Mouse (Mus musculus) forebrain, embryonic 11.5 days (tissue): Measurements from ENCODE around the gene Prrt1. TPM values are rescaled to one million over a fixed set of nuclear protein-coding genes. Genes with fewer than 3 reads are reported as not detected.
A peak's percentile ranks its signal among the peaks of the same experiment; 100 is the strongest.

Experiments
- ATAC-seq: fragments of 200-750 bp; cut with Nextera tagmentation; replicated peaks from 2 replicates; pipeline ENCODE4 v1.8.0; 2017; ENCODE audit warnings: moderate TSS enrichment; ENCODE audit not compliant: low FRiP score
- DNase-seq: peaks from one replicate; pipeline ENCODE4 v3.0.0-alpha.2; 2017; ENCODE audit warnings: low spot score
- H3K27ac ChIP-seq: fragments of 300-500 bp; sonication (generic); 2 replicates; pipeline ENCODE4 v1.5.1; 2014; ENCODE audit warnings: low read depth, low read length
- H3K27me3 ChIP-seq: fragments of 300-500 bp; sonication (generic); 2 replicates; pipeline ENCODE4 v1.6.1; 2014; ENCODE audit warnings: mild to moderate bottlenecking, low read length, mixed read lengths; ENCODE audit not compliant: control insufficient read depth, insufficient read depth
- H3K36me3 ChIP-seq: fragments of 300-500 bp; sonication (generic); 2 replicates; pipeline ENCODE4 v1.6.1; 2014; ENCODE audit warnings: mild to moderate bottlenecking, low read length, moderate library complexity, mixed read lengths; ENCODE audit not compliant: control insufficient read depth, insufficient read depth
- H3K4me1 ChIP-seq: fragments of 300-500 bp; sonication (generic); replicated peaks from 2 replicates; pipeline ENCODE4 v1.6.1; 2014; ENCODE audit warnings: low read length, mixed read lengths; ENCODE audit not compliant: control insufficient read depth, insufficient read depth
- H3K4me2 ChIP-seq: fragments of 300-500 bp; sonication (generic); 2 replicates; pipeline ENCODE4 v1.6.1; 2014; ENCODE audit warnings: low read depth, mild to moderate bottlenecking, low read length, moderate library complexity, mixed read lengths; ENCODE audit not compliant: severe bottlenecking
- H3K4me3 ChIP-seq: fragments of 300-500 bp; sonication (generic); 2 replicates; pipeline ENCODE4 v1.5.1; 2014; ENCODE audit warnings: low read depth, low read length
- H3K9ac ChIP-seq: fragments of 300-500 bp; sonication (generic); 2 replicates; pipeline ENCODE4 v1.6.1; 2014; ENCODE audit warnings: low read length
- H3K9me3 ChIP-seq: fragments of 300-500 bp; sonication (generic); 2 replicates; pipeline ENCODE4 v1.6.1; 2016; ENCODE audit warnings: low read length, mixed read lengths; ENCODE audit not compliant: control insufficient read depth
- WGBS: fragments of 180-500 bp; shearing (Covaris S2); extraction: QIAGEN DNeasy Blood & Tissue Kit; methylation state at CpG from one replicate; pipeline ENCODE4 v1.1.7; 2014; 5-methylcytosine and 5-hydroxymethylcytosine counted together
- polyA plus RNA-seq: library from polyadenylated mRNA; unstranded; fragments of >200 nt; fragmentation: Nextera tagmentation; extraction: Ambion mirVana; gene quantifications from 2 replicates; pipeline ENCODE4 v1.2.1, GENCODE M21; 2014

The Prrt1 gene
- polyA plus RNA-seq, 1 experiment from 2014 or later: 2.4 TPM

- WGBS: 64% methylated on average over 6 of the region's 6 CpGs
- Histone ChIP-seq H3K36me3 (peaks cover 12% of the 10 kb centered on the region; the same call in 1 of the 2 replicates), H3K27ac (no peak within 1 kb of the TSS), H3K9me3 (no peaks in the 10 kb centered on the region), H3K9ac (no peak within 1 kb of the TSS), H3K4me3 (no peak within 1 kb of the TSS), H3K27me3 (no peaks in the 10 kb centered on the region), H3K4me2 (no peak within 1 kb of the TSS), H3K4me1 (no peaks in the 10 kb centered on the region)
- ATAC-seq (no peak), DNase-seq (no peak)
Measured at GRCm38 (mm10) chr17:34615871-34616270, 13.5 kb upstream of the Prrt1 start, which contains the start of gene Egfl8. TSS of gene Egfl8 (minus strand) at chr17:34615971.

GRCm38 (mm10) chr17:34618999-34619398, 10.3 kb upstream of the Prrt1 start:
- ATAC-seq: 0 out of 2 replicates have a peak, but pooled peaks have one; percentile 7
- H3K9me3 ChIP-seq: no peaks in the 10 kb centered on the region
- H3K36me3 ChIP-seq: no peaks in the 10 kb centered on the region; the same call in 1 of the 2 replicates
- no peaks in the 10 kb centered on the region for H3K27me3 ChIP-seq
- H3K9ac ChIP-seq: no peak overlapping the region
- no peak overlapping the region for H3K4me3 ChIP-seq
- H3K4me2 ChIP-seq: no peak overlapping the region
- no peak overlapping the region for H3K27ac ChIP-seq
- H3K4me1 ChIP-seq: no peaks in the 10 kb centered on the region
- WGBS: 17% methylated on average over 6 of the region's 6 CpGs
- DNase-seq: peak; percentile 82

- ATAC-seq (no peak), DNase-seq (peak; percentile 36)
- Histone ChIP-seq H3K4me1 (no peaks in the 10 kb centered on the region), H3K9me3 (no peaks in the 10 kb centered on the region), H3K4me3 (no peak overlapping the region), H3K9ac (no peak overlapping the region), H3K4me2 (no peak overlapping the region), H3K36me3 (no peaks in the 10 kb centered on the region; the same call in 1 of the 2 replicates), H3K27ac (no peak overlapping the region), H3K27me3 (no peaks in the 10 kb centered on the region)
- 94% methylated on average over 8 of the region's 8 CpGs for whole genome bisulfite sequencing
Measured at GRCm38 (mm10) chr17:34621006-34621405, 8.3 kb upstream of the Prrt1 start.

- Histone ChIP-seq H3K36me3 (no peaks in the 10 kb centered on the region; the same call in 1 of the 2 replicates), H3K27me3 (no peaks in the 10 kb centered on the region), H3K4me3 (no peak overlapping the region), H3K4me1 (peaks cover 4% of the 10 kb centered on the region; the same call in 1 of the 2 replicates), H3K4me2 (no peak overlapping the region), H3K27ac (no peak overlapping the region), H3K9ac (no peak overlapping the region), H3K9me3 (no peaks in the 10 kb centered on the region)
- DNase-seq (peak; percentile 18), ATAC-seq (no peak)
- 88% methylated on average over 9 of the region's 9 CpGs for WGBS
Measured at GRCm38 (mm10) chr17:34623161-34623560, 6.2 kb upstream of the Prrt1 start.

GRCm38 (mm10) chr17:34624981-34625380, 4.4 kb upstream of the Prrt1 start:
- Histone ChIP-seq H3K9ac (no peak overlapping the region), H3K9me3 (no peaks in the 10 kb centered on the region), H3K4me1 (peaks cover 14% of the 10 kb centered on the region; the same call in 1 of the 2 replicates), H3K4me3 (no peak overlapping the region), H3K27ac (no peak overlapping the region), H3K27me3 (peaks cover 4% of the 10 kb centered on the region; the same call in 1 of the 2 replicates), H3K36me3 (no peaks in the 10 kb centered on the region; the same call in 1 of the 2 replicates), H3K4me2 (no peak overlapping the region)
- no peak for ATAC-seq
- DNase-seq: no peak
- WGBS: 93% methylated on average over 3 of the region's 3 CpGs

- Histone ChIP-seq H3K4me1 (peaks cover 20% of the 10 kb centered on the region), H3K4me2 (peak overlapping the region; percentile 67), H3K27ac (no peak overlapping the region), H3K4me3 (peak overlapping the region; percentile 48), H3K36me3 (no peaks in the 10 kb centered on the region; the same call in 1 of the 2 replicates), H3K9ac (peak overlapping the region; percentile 47), H3K27me3 (peaks cover 15% of the 10 kb centered on the region), H3K9me3 (no peaks in the 10 kb centered on the region)
- ATAC-seq (no peak), DNase-seq (no peak)
- 56% methylated on average over 16 of the region's 16 CpGs for WGBS
Measured at GRCm38 (mm10) chr17:34626062-34626772, 3.1 kb upstream of the Prrt1 start.

GRCm38 (mm10) chr17:34626773-34627092, 2.6 kb upstream of the Prrt1 start:
- DNase-seq (peak; percentile 69), ATAC-seq (peak; percentile 31; the same call in 1 of the 2 replicates)
- Histone ChIP-seq H3K9ac (peak overlapping the region; percentile 47), H3K27ac (peak overlapping the region; percentile 37; the same call in 1 of the 2 replicates), H3K36me3 (no peaks in the 10 kb centered on the region; the same call in 1 of the 2 replicates), H3K9me3 (no peaks in the 10 kb centered on the region), H3K4me3 (peak overlapping the region; percentile 48), H3K27me3 (peaks cover 20% of the 10 kb centered on the region), H3K4me1 (peaks cover 24% of the 10 kb centered on the region), H3K4me2 (peak overlapping the region; percentile 67)
- 0% methylated on average over 18 of the region's 18 CpGs for WGBS

- DNase-seq (peak; percentile 94), ATAC-seq (peak; percentile 76)
- Histone ChIP-seq H3K4me3 (peak overlapping the region; percentile 48), H3K9ac (peak overlapping the region; percentile 47), H3K4me2 (peak overlapping the region; percentile 67), H3K36me3 (no peaks in the 10 kb centered on the region; the same call in 1 of the 2 replicates), H3K9me3 (no peaks in the 10 kb centered on the region), H3K27me3 (peaks cover 24% of the 10 kb centered on the region), H3K27ac (peak overlapping the region; percentile 84), H3K4me1 (peaks cover 28% of the 10 kb centered on the region)
- WGBS: 1% methylated on average over 39 of the region's 45 CpGs
Measured at GRCm38 (mm10) chr17:34627093-34627942, 2.0 kb upstream of the Prrt1 start.
